Mouse (Mus musculus): Measurements from ENCODE around the gene Mmd.

GRCm38 (mm10) chr11:90227000-90227922, 22.0 kb upstream of the Mmd start:
- TF ChIP-seq CTCF (IDR thresholded peaks at IDR 0.05; ENCODE audit: low read depth) (no peak), EP300 (IDR thresholded peaks at IDR 0.05; ENCODE audit: low read depth) (no peak)

All from liver, embryonic 14.5 days (tissue).